Mouse (Mus musculus) heart, adult 9 months (tissue): ENCODE data around the gene Slc6a20a.
"Not testable (repeated sequence)": the region's sequence is repeated elsewhere in the genome, so short reads cannot be mapped to it uniquely, and the experiment has no call there.

ENCODE experiments used
- DNase-seq, 2 experiments: peaks; one replicate each; pipeline ENCODE4 v3.0.0; 2022; ENCODE audit warnings: low spot score in 2 of 2

The Slc6a20a gene

GRCm38 (mm10) chr9:123678327-123679105 is at the start of gene Slc6a20a, which contains the start of gene Ccr9:
Gene Slc6a20a, minus strand, starts transcription at chr9:123678885.
Gene Ccr9, plus strand, starts transcription at chr9:123678439.
- DNase-seq = no peak

- DNase-seq = no peak
Measured at GRCm38 (mm10) chr9:123722737-123723493, 44.2 kb upstream of the Slc6a20a start.

- peak; percentile 96 to 97 for DNase-seq
Measured at GRCm38 (mm10) chr9:123717186-123718008, 38.7 kb upstream of the Slc6a20a start, which contains the start of gene Lztfl1. Gene Lztfl1, minus strand, starts transcription at chr9:123717697.

GRCm38 (mm10) chr9:123716301-123716700 is 37.6 kb upstream of the Slc6a20a start:
- DNase-seq = no peak

GRCm38 (mm10) chr9:123713111-123713510 is 34.4 kb upstream of the Slc6a20a start:
- no peak for DNase-seq

- no peak for DNase-seq
Measured at GRCm38 (mm10) chr9:123709226-123709625, 30.5 kb upstream of the Slc6a20a start.

- DNase-seq = no peak
Measured at GRCm38 (mm10) chr9:123701822-123702221, 23.1 kb upstream of the Slc6a20a start.

- DNase-seq = no peak
Measured at GRCm38 (mm10) chr9:123695634-123696302, 17.1 kb upstream of the Slc6a20a start.

- DNase-seq = no peak
Measured at GRCm38 (mm10) chr9:123688227-123688626, 9.5 kb upstream of the Slc6a20a start.

GRCm38 (mm10) chr9:123686206-123686605 is 7.5 kb upstream of the Slc6a20a start:
- no peak for DNase-seq

- DNase-seq = no peak
Measured at GRCm38 (mm10) chr9:123683704-123684103, 5.0 kb upstream of the Slc6a20a start.

- DNase-seq = no peak
Measured at GRCm38 (mm10) chr9:123679198-123679597, 513 bp upstream of the Slc6a20a start.

- DNase-seq = no peak
Measured at GRCm38 (mm10) chr9:123665645-123666044, 13.0 kb downstream of the Slc6a20a start.

GRCm38 (mm10) chr9:123659986-123660676 is 18.6 kb downstream of the Slc6a20a start:
- not testable (repeated sequence) for DNase-seq

GRCm38 (mm10) chr9:123658981-123659380 is 19.7 kb downstream of the Slc6a20a start:
- DNase-seq = no peak

- no peak for DNase-seq
Measured at GRCm38 (mm10) chr9:123657457-123657856, 21.2 kb downstream of the Slc6a20a start.

- DNase-seq = no peak
Measured at GRCm38 (mm10) chr9:123651369-123651768, 27.3 kb downstream of the Slc6a20a start.

GRCm38 (mm10) chr9:123649785-123650511 is 28.7 kb downstream of the Slc6a20a start:
- no peak for DNase-seq

GRCm38 (mm10) chr9:123640106-123640505 is 38.6 kb downstream of the Slc6a20a start:
- no peak for DNase-seq

GRCm38 (mm10) chr9:123638668-123639089 is 40.0 kb downstream of the Slc6a20a start:
- peak in 1 of 2 experiments; percentile 12 for DNase-seq
